ENCODE assay signal across 11 mouse cellular contexts in genomic region chr11:85695614-85696263, GRCm38 (mm10).
A peak's percentile ranks its signal among the peaks of the same experiment; 100 is the strongest.
DNase-seq lines count a peak whose midpoint lies in the region; ATAC-seq lines count a peak whose summit lies in the region.
"Had no signal": no experiment of that assay in that cellular context is flagged by ENCODE, and none has a peak within 500 bp of the region (broad histone marks: within the 10 kb centered on the region; RNA-seq: fewer than 3 reads in every experiment).

No protein-coding gene starts in this region.

- H3K9me3 ChIP-seq in hindbrain, embryonic 10.5 days, result no peaks in the 10 kb centered on the region
- H3K9me3 ChIP-seq in hindbrain, embryonic 13.5 days, result no peaks in the 10 kb centered on the region
- no peaks in the 10 kb centered on the region for H3K9me3 ChIP-seq in intestine, embryonic 16.5 days (ENCODE audit: control insufficient read depth, low read length)
- no peaks in the 10 kb centered on the region for H3K9me3 ChIP-seq in limb, embryonic 12.5 days
- H3K9me3 ChIP-seq in stomach, embryonic 14.5 days (ENCODE audit: control insufficient read depth, low read depth, low read length), result no peaks in the 10 kb centered on the region
- H3K9me3 ChIP-seq: limb, embryonic 15.5 days had no signal

- intact Hi-C loops in left cerebral cortex, postnatal 10 days (cut with DNase I), result no loop called here

- no peak for DNase-seq in hindbrain, embryonic 10.5 days (ENCODE audit: low spot score)
- no peak for DNase-seq in urinary bladder, postnatal 4 days (ENCODE audit: low spot score in 2 of 2)
- DNase-seq in left cerebral cortex, postnatal 10 days (ENCODE audit: extremely low spot score in 1 of 2, low spot score in 2 of 2), result no peak
- DNase-seq: right cerebral cortex, adult 18-20 months had no signal

- no peak overlapping the region for H3K4me2 ChIP-seq in hindbrain, embryonic 13.5 days
- peak overlapping the region; percentile 42 for H3K4me2 ChIP-seq in intestine, embryonic 16.5 days (ENCODE audit: low read depth, low read length)
- 0 out of 2 replicates have a peak overlapping the region, but pooled peaks have one; percentile 5 for H3K4me2 ChIP-seq in limb, embryonic 12.5 days
- H3K4me2 ChIP-seq in stomach, embryonic 14.5 days (replicated peaks; ENCODE audit: low read depth, low read length), result no peak overlapping the region; the same call in 1 of the 2 replicates
- H3K4me2 ChIP-seq: limb, embryonic 15.5 days had no signal

- no peaks in the 10 kb centered on the region for H3K36me3 ChIP-seq in hindbrain, embryonic 10.5 days
- no peaks in the 10 kb centered on the region for H3K36me3 ChIP-seq in hindbrain, embryonic 13.5 days
- H3K36me3 ChIP-seq in intestine, embryonic 16.5 days (ENCODE audit: control insufficient read depth, insufficient read depth, low read length), result no peaks in the 10 kb centered on the region
- H3K36me3 ChIP-seq in limb, embryonic 12.5 days, result no peaks in the 10 kb centered on the region
- no peaks in the 10 kb centered on the region for H3K36me3 ChIP-seq in stomach, embryonic 14.5 days (ENCODE audit: control insufficient read depth, insufficient read depth, low read length)
- H3K36me3 ChIP-seq: limb, embryonic 15.5 days had no signal

- peaks cover 31% of the 10 kb centered on the region for H3K27me3 ChIP-seq in hindbrain, embryonic 10.5 days (ENCODE audit: insufficient read depth, poor library complexity, severe bottlenecking)
- H3K27me3 ChIP-seq in hindbrain, embryonic 13.5 days, result no peaks in the 10 kb centered on the region
- no peaks in the 10 kb centered on the region for H3K27me3 ChIP-seq in intestine, embryonic 16.5 days (replicated peaks; ENCODE audit: control insufficient read depth, insufficient read depth, low read length)
- peaks cover 8% of the 10 kb centered on the region; the same call in 1 of the 2 replicates for H3K27me3 ChIP-seq in limb, embryonic 12.5 days
- no peaks in the 10 kb centered on the region for H3K27me3 ChIP-seq in stomach, embryonic 14.5 days (ENCODE audit: control insufficient read depth, insufficient read depth, low read length)
- H3K27me3 ChIP-seq: CH12.LX had no signal

- H3K9ac ChIP-seq in hindbrain, embryonic 13.5 days, result no peak overlapping the region
- peak overlapping the region; percentile 43 for H3K9ac ChIP-seq in intestine, embryonic 16.5 days (ENCODE audit: low read depth, low read length)
- no peak overlapping the region for H3K9ac ChIP-seq in limb, embryonic 12.5 days (replicated peaks)
- H3K9ac ChIP-seq in stomach, embryonic 14.5 days (replicated peaks; ENCODE audit: low read depth, low read length), result no peak overlapping the region
- H3K9ac ChIP-seq: limb, embryonic 15.5 days had no signal

- peaks cover 47% of the 10 kb centered on the region for H3K4me1 ChIP-seq in hindbrain, embryonic 10.5 days (replicated peaks)
- peaks cover 28% of the 10 kb centered on the region; the same call in 1 of the 2 replicates for H3K4me1 ChIP-seq in hindbrain, embryonic 13.5 days (replicated peaks)
- H3K4me1 ChIP-seq in intestine, embryonic 16.5 days (ENCODE audit: control insufficient read depth, insufficient read depth, low read length), result peaks cover 39% of the 10 kb centered on the region
- H3K4me1 ChIP-seq in limb, embryonic 12.5 days (replicated peaks), result peaks cover 60% of the 10 kb centered on the region
- H3K4me1 ChIP-seq in stomach, embryonic 14.5 days (ENCODE audit: control insufficient read depth, insufficient read depth, low read length), result peaks cover 37% of the 10 kb centered on the region

- no peak for ATAC-seq in hindbrain, embryonic 13.5 days (ENCODE audit: low FRiP score)
- ATAC-seq in intestine, embryonic 16.5 days, result peak; percentile 86
- ATAC-seq in limb, embryonic 12.5 days (ENCODE audit: insufficient number of reproducible peaks, insufficient read depth, low FRiP score, low TSS enrichment, low read depth), result no peak
- ATAC-seq in stomach, embryonic 14.5 days (ENCODE audit: insufficient number of reproducible peaks, insufficient read depth, low FRiP score, low read depth), result peak; percentile 47; the same call in 1 of the 2 replicates
- ATAC-seq in cerebellum, adult (ENCODE audit: insufficient number of reproducible peaks, low FRiP score, low TSS enrichment), result no peak

- 77% methylated on average over 16 of the region's 16 CpGs for WGBS in hindbrain, embryonic 10.5 days
- 64% methylated on average over 16 of the region's 16 CpGs for WGBS in hindbrain, embryonic 13.5 days
- WGBS in intestine, embryonic 16.5 days, result 39% methylated on average over 16 of the region's 16 CpGs
- WGBS in limb, embryonic 12.5 days, result 61% methylated on average over 16 of the region's 16 CpGs
- 36% methylated on average over 16 of the region's 16 CpGs for WGBS in stomach, embryonic 14.5 days

- H3K4me3 ChIP-seq in hindbrain, embryonic 10.5 days, result no peak overlapping the region
- no peak overlapping the region for H3K4me3 ChIP-seq in hindbrain, embryonic 13.5 days
- 0 out of 2 replicates have a peak overlapping the region, but pooled peaks have one; percentile 9 for H3K4me3 ChIP-seq in intestine, embryonic 16.5 days (ENCODE audit: low read length)
- H3K4me3 ChIP-seq in limb, embryonic 12.5 days (replicated peaks), result no peak overlapping the region
- no peak overlapping the region for H3K4me3 ChIP-seq in stomach, embryonic 14.5 days (ENCODE audit: low read depth, low read length)
- H3K4me3 ChIP-seq: limb, embryonic 15.5 days had no signal

- H3K27ac ChIP-seq in hindbrain, embryonic 10.5 days, result 0 out of 2 replicates have a peak overlapping the region, but pooled peaks have one; percentile 4
- no peak overlapping the region for H3K27ac ChIP-seq in hindbrain, embryonic 13.5 days
- H3K27ac ChIP-seq in intestine, embryonic 16.5 days (ENCODE audit: low read length), result peak overlapping the region; percentile 86
- H3K27ac ChIP-seq in limb, embryonic 12.5 days, result peak overlapping the region; percentile 36
- peak overlapping the region; percentile 40 for H3K27ac ChIP-seq in stomach, embryonic 14.5 days (ENCODE audit: low read length)

Comparison
In these comparisons a context has a peak if more than half of its experiments do, and no peak if none do; other contexts are left out.
1. ATAC-seq: peak in intestine, embryonic 16.5 days (single experiment) and stomach, embryonic 14.5 days (single experiment); none in hindbrain, embryonic 13.5 days (single experiment), limb, embryonic 12.5 days (single experiment) and cerebellum, adult (single experiment).
2. H3K4me2 ChIP-seq: peak in intestine, embryonic 16.5 days (single experiment) and limb, embryonic 12.5 days (single experiment); none in hindbrain, embryonic 13.5 days (single experiment) and stomach, embryonic 14.5 days (single experiment).